Mouse (Mus musculus): ENCODE measurements at regions not wholly inside any gene's neighbourhood (a gene's known extent, or its start where the extent isn't known, plus 50 kb on each side); places are given as distances from the start of the nearest gene placed in this dataset.

GRCm38 (mm10) chr16:9253054-9253453 is 423.2 kb downstream of the 1810013L24Rik start:
- no peak for DNase-seq (ENCODE audit: low read depth, low spot score)

GRCm38 (mm10) chr16:9255351-9255750 is 425.5 kb downstream of the 1810013L24Rik start:
- no peak for DNase-seq (ENCODE audit: low read depth, low spot score)

GRCm38 (mm10) chr16:9260966-9261365 is 431.1 kb downstream of the 1810013L24Rik start:
- no peak for DNase-seq (ENCODE audit: low read depth, low spot score)

GRCm38 (mm10) chr16:9264554-9265145 is 434.8 kb downstream of the 1810013L24Rik start:
- DNase-seq (ENCODE audit: low read depth, low spot score), result no peak

- DNase-seq (ENCODE audit: low read depth, low spot score), result no peak
Measured at GRCm38 (mm10) chr16:9267204-9267603, 437.3 kb downstream of the 1810013L24Rik start.

GRCm38 (mm10) chr16:9270099-9270498 is 440.2 kb downstream of the 1810013L24Rik start:
- DNase-seq (ENCODE audit: low read depth, low spot score), result no peak

GRCm38 (mm10) chr16:9270671-9271070 is 440.8 kb downstream of the 1810013L24Rik start:
- DNase-seq (ENCODE audit: low read depth, low spot score), result no peak

GRCm38 (mm10) chr16:9273751-9274300 is 443.9 kb downstream of the 1810013L24Rik start:
- no peak for DNase-seq (ENCODE audit: low read depth, low spot score)

GRCm38 (mm10) chr16:9274583-9275100 is 444.7 kb downstream of the 1810013L24Rik start:
- DNase-seq (ENCODE audit: low read depth, low spot score), result no peak

- no peak for DNase-seq (ENCODE audit: low read depth, low spot score)
Measured at GRCm38 (mm10) chr16:9275426-9275825, 445.5 kb downstream of the 1810013L24Rik start.

- DNase-seq (ENCODE audit: low read depth, low spot score), result no peak
Measured at GRCm38 (mm10) chr16:9277064-9277463, 447.2 kb downstream of the 1810013L24Rik start.

GRCm38 (mm10) chr16:9279726-9280125 is 449.8 kb downstream of the 1810013L24Rik start:
- DNase-seq (ENCODE audit: low read depth, low spot score), result no peak

GRCm38 (mm10) chr16:9280431-9280830 is 450.5 kb downstream of the 1810013L24Rik start:
- no peak for DNase-seq (ENCODE audit: low read depth, low spot score)

GRCm38 (mm10) chr16:9280931-9281330 is 451.0 kb downstream of the 1810013L24Rik start:
- DNase-seq (ENCODE audit: low read depth, low spot score), result no peak

- no peak for DNase-seq (ENCODE audit: low read depth, low spot score)
Measured at GRCm38 (mm10) chr16:9284423-9284822, 454.5 kb downstream of the 1810013L24Rik start.

- DNase-seq (ENCODE audit: low read depth, low spot score), result no peak
Measured at GRCm38 (mm10) chr16:9285921-9286320, 456.0 kb downstream of the 1810013L24Rik start.

GRCm38 (mm10) chr16:9287557-9287956 is 457.7 kb downstream of the 1810013L24Rik start:
- no peak for DNase-seq (ENCODE audit: low read depth, low spot score)

GRCm38 (mm10) chr16:9291356-9292020 is 461.6 kb downstream of the 1810013L24Rik start:
- no peak for DNase-seq (ENCODE audit: low read depth, low spot score)

- DNase-seq (ENCODE audit: low read depth, low spot score), result peak; percentile 37
Measured at GRCm38 (mm10) chr16:9303134-9303533, 473.2 kb downstream of the 1810013L24Rik start.

- DNase-seq (ENCODE audit: low read depth, low spot score), result no peak
Measured at GRCm38 (mm10) chr16:9304079-9304478, 474.2 kb downstream of the 1810013L24Rik start.

- no peak for DNase-seq (ENCODE audit: low read depth, low spot score)
Measured at GRCm38 (mm10) chr16:9310744-9311143, 480.8 kb downstream of the 1810013L24Rik start.

- no peak for DNase-seq (ENCODE audit: low read depth, low spot score)
Measured at GRCm38 (mm10) chr16:9335626-9336025, 505.7 kb downstream of the 1810013L24Rik start.

- no peak for DNase-seq (ENCODE audit: low read depth, low spot score)
Measured at GRCm38 (mm10) chr16:9336063-9336462, 506.2 kb downstream of the 1810013L24Rik start.
